Mouse (Mus musculus) inflammation-experienced regulatory T-cells (primary cell): ENCODE measurements around the gene Psmc5. TPM values are rescaled to one million over a fixed set of nuclear protein-coding genes. Genes with fewer than 3 reads are reported as not detected.

Experiments
- polyA plus RNA-seq, 2 experiments: library from polyadenylated mRNA; unstranded; fragments of 100-300 nt; shearing (Covaris generic); gene quantifications; one replicate each; pipeline ENCODE4 v1.2.1; 2017

Psmc5 gene
- polyA plus RNA-seq = 100 to 1,000 TPM; 177 to 179 TPM

DNA sequence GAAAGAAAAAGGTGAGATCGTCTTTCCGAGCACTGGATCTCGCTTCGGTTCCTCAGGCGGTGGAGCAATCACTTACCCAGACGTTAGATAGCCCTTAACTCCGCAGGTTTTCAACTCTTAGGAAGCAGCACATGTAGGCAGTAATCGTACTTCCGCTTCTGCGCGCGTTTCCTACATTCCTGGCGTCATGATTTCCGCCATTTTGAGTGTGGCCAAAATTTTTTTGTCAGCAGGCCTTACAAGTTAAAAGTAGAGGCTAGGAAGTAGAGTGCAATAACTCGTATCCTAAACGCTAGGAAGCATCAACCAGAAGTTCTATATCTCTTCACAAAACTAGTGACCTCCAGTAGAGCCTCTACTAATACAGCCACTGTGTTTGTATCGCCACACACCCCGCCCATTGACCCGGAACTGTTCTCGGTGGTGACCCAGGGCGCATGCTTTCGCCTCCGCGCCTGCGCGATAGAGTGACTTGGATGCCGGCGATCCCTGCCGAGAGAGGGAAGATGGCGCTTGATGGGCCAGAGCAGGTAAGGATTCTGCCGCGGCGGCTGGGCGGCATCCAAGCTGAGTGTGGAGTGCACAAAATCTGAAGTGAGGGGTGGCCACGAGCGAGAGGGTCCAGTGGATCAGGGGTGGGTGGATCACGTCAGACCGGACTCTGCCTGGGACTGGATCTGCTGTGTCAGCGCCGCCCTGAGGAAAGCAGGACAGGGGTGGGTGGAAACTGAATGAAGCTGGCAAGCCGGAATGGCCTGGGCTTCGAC lies at the start of gene Psmc5, which contains the start of gene Ftsj3:
Psmc5 (plus strand) TSS at position 470 of the 767 bp plus-strand sequence.
Ftsj3 (minus strand) TSS at position 395 of the 767 bp plus-strand sequence.

GRCm38 (mm10) chr11:106215927-106216729 lies 39.8 kb upstream of the Psmc5 start, which contains the start of gene Ccdc47:
Ccdc47 (minus strand) TSS chr11:106216344.

DNA sequence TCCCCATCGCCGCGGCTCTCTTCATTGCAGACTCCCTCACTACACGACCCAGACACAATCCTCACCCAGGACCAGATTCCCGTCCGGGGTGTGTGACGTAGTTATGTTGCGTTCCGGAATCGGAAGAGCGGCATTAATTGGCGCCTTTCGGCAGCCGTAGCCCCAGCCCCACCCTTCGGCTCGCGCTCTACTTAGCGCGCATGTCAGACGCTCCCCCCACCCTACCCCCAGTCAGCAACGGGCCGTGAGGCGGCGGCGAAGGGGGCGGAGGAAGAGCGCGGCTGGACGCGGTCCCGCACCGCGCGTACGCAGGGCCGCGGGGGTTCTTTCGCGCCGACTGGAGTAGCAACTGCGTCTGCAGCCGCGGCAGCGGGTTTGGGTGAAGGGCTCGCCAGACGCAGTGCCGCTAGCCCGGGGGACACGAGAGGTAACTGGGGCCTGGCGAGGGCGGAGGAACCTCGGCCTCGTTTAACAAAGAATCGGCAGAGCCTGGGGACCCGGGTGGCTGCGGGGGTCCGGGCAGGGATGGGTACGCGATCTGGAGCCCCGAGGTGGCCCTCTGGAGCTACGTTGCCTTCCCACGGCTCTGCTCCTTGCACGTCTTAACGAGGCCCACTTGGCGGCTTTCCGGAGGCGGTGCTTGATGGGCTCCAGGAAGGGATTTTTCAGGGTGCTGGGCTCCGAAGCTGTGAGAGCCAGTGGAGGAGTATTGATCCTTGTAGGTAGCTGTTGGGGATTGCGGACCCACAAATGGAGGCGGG lies 39.0 kb upstream of the Psmc5 start, which contains the start of gene Ddx42:
Ddx42 (plus strand) TSS at position 197 of the 761 bp plus-strand sequence.

GRCm38 (mm10) chr11:106272644-106273310 lies 16.8 kb downstream of the Psmc5 start, which contains the start of gene Smarcd2:
Smarcd2 (minus strand) TSS chr11:106272972.

DNA sequence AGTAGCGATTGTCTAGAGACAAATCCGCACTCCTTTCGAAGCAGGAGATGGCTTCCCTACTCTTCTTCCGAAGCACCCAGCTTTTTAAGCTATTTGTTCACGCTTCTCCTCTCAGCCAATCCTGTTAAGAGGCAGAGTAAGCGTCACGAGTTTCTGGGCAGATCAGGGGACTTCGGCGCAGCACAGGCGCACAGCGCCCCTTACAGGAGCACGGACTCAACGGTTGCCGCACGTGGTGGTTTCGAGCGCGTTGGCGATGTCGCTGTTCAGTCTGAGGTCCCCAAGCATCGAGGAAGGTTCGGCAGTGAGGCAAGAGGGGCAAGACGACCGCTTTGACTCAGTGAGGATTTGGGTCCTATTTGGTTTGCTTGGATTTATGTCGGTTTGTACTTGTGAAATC lies 20.5 kb downstream of the Psmc5 start, which contains the start of gene Tcam1:
Tcam1 (plus strand) TSS at position 219 of the 400 bp plus-strand sequence.

DNA sequence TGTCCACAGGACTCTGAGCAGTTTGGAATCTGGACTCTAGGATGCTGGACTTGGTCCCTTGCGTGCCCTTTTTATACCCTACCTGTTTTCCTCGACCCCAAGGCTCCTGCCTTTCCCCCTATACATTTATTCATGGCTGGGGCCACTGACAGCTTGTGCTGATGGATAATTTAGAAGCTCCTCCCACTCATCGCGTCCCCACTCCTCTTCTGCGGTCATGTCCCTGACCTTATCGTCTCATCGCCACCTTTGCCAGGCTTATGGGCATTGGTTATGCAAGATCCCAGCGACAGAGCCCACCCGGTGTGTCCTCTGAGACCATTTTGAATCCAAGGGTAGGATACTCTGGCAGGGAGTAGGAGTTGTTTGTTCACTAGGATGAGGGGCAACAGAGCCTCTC lies 45.8 kb downstream of the Psmc5 start, which contains the start of gene Gh:
Gh (minus strand) TSS at position 101 of the 400 bp plus-strand sequence.

Other genes with a start within 250 kb of the Psmc5 start
- gene Kcnh6, start 248.0 kb upstream of the Psmc5 start, polyA plus RNA-seq = under 1 TPM; 0.11 to 0.38 TPM
- 100 to 1,000 TPM in 1 of 2 experiments, 10 to 100 TPM in 1; 81.3 to 108 TPM for gene Dcaf7, start 219.3 kb upstream of the Psmc5 start, polyA plus RNA-seq
- gene Taco1, start 190.1 kb upstream of the Psmc5 start, polyA plus RNA-seq = 10 to 100 TPM; 14.6 to 23.5 TPM
- 100 to 1,000 TPM in 1 of 2 experiments, 10 to 100 TPM in 1; 88.9 to 117 TPM for gene Map3k3, start 171.5 kb upstream of the Psmc5 start, polyA plus RNA-seq
- 1 to 10 TPM; 1.2 to 4.5 TPM for gene Gm10840, start 95.3 kb upstream of the Psmc5 start, polyA plus RNA-seq
- gene Limd2, start 95.3 kb upstream of the Psmc5 start, polyA plus RNA-seq = 1,000 to 10,000 TPM; 1,428 to 1,622 TPM
- gene Strada, start 54.0 kb upstream of the Psmc5 start, polyA plus RNA-seq = 10 to 100 TPM; 35.2 to 44.5 TPM
- 100 to 1,000 TPM; 109 to 115 TPM for gene Ccdc47, start 39.8 kb upstream of the Psmc5 start, polyA plus RNA-seq
- gene Ddx42, start 39.2 kb upstream of the Psmc5 start, polyA plus RNA-seq = 100 to 1,000 TPM in 1 of 2 experiments, 10 to 100 TPM in 1; 94.5 to 104 TPM
- 10 to 100 TPM; 67.1 to 82.1 TPM for gene Ftsj3, start 75 bp upstream of the Psmc5 start, polyA plus RNA-seq
- gene Smarcd2, start 16.8 kb downstream of the Psmc5 start, polyA plus RNA-seq = 100 to 1,000 TPM; 151 to 190 TPM
- under 1 TPM; 0.07 to 0.45 TPM for gene Tcam1, start 20.5 kb downstream of the Psmc5 start, polyA plus RNA-seq
- under 1 TPM in 1 of 2 experiments, not detected in 1; 0.55 TPM for gene Gh, start 45.7 kb downstream of the Psmc5 start, polyA plus RNA-seq
- gene Cd79b, start 58.6 kb downstream of the Psmc5 start, polyA plus RNA-seq = 10 to 100 TPM; 34.7 to 52.4 TPM
- under 1 TPM; 0.02 to 0.29 TPM for gene Scn4a, start 97.1 kb downstream of the Psmc5 start, polyA plus RNA-seq
- under 1 TPM in 1 of 2 experiments, not detected in 1; 0.55 TPM for gene Prr29, start 109.3 kb downstream of the Psmc5 start, polyA plus RNA-seq
- gene Icam2, start 131.9 kb downstream of the Psmc5 start, polyA plus RNA-seq = 100 to 1,000 TPM in 1 of 2 experiments, 10 to 100 TPM in 1; 89.2 to 139 TPM
- 1 to 10 TPM; 4.0 to 6.1 TPM for gene Ern1, start 231.7 kb downstream of the Psmc5 start, polyA plus RNA-seq